Mouse (Mus musculus) small intestine, adult 2 months (tissue): ENCODE measurements around the gene Zdhhc17. TPM values are rescaled to one million over a fixed set of nuclear protein-coding genes. Genes with fewer than 3 reads are reported as not detected.

ENCODE experiments used
- H3K27ac ChIP-seq: fragments of 200-500 bp; 2 replicates; pipeline ENCODE4 v1.5.1; 2012; ENCODE audit warnings: low read depth, low read length, control low read depth, inconsistent platforms; ENCODE audit not compliant: insufficient read depth
- H3K27me3 ChIP-seq: fragments of 200-500 bp; 2 replicates; pipeline ENCODE4 v1.6.1; 2012; ENCODE audit warnings: mild to moderate bottlenecking, moderate library complexity, low read length, inconsistent platforms; ENCODE audit not compliant: control insufficient read depth, insufficient read depth
- H3K36me3 ChIP-seq: fragments of 200-500 bp; 2 replicates; pipeline ENCODE4 v1.6.1; 2012; ENCODE audit warnings: mild to moderate bottlenecking, low read length, control low read depth, inconsistent platforms; ENCODE audit not compliant: control insufficient read depth, insufficient read depth
- H3K4me1 ChIP-seq: fragments of 200-500 bp; 2 replicates; pipeline ENCODE4 v1.6.1; 2012; ENCODE audit warnings: low read length, inconsistent platforms, mixed read lengths; ENCODE audit not compliant: control insufficient read depth, insufficient read depth, insufficient read length
- H3K4me3 ChIP-seq: fragments of 200-500 bp; 2 replicates; pipeline ENCODE4 v1.5.1; 2012; ENCODE audit warnings: low read depth, mild to moderate bottlenecking, control low read depth, inconsistent platforms, low read length, moderate library complexity
- CTCF ChIP-seq: fragments of 200-500 bp; IDR thresholded peaks from 2 replicates; pipeline ENCODE4 v1.5.1; 2012; ENCODE audit warnings: low read depth, mild to moderate bottlenecking, control low read depth, inconsistent platforms, low read length, moderate library complexity, mixed read lengths; ENCODE audit not compliant: insufficient replicate concordance, insufficient read length; ENCODE audit errors: extremely low read depth
- POLR2A ChIP-seq: fragments of 200-500 bp; IDR thresholded peaks from 2 replicates; pipeline ENCODE4 v1.6.1; 2012; ENCODE audit warnings: low read depth, mild to moderate bottlenecking, control low read depth, inconsistent platforms, low read length, moderate library complexity
- WGBS: fragments of 180-500 bp; shearing (Covaris S2); methylation state at CpG from one replicate; pipeline ENCODE4 v1.1.7; 2018; 5-methylcytosine and 5-hydroxymethylcytosine counted together
- polyA plus RNA-seq: library from polyadenylated mRNA; depleted of rRNA; stranded (reverse); fragments of >200 nt; gene quantifications from 2 replicates; pipeline ENCODE4 v1.2.3, GENCODE M21; 2012

Gene Zdhhc17
- polyA plus RNA-seq, 1 experiment, result 4.7 TPM

- no peaks in the 10 kb centered on the region; the same call in 1 of the 2 replicates for H3K4me1 ChIP-seq
- WGBS, result 78% methylated on average over 1 of the region's 1 CpGs
- TF ChIP-seq POLR2A (no peak), CTCF (no peak)
- H3K27ac ChIP-seq, result no peak overlapping the region
- H3K4me3 ChIP-seq, result no peak overlapping the region
- no peaks in the 10 kb centered on the region for H3K36me3 ChIP-seq
- H3K27me3 ChIP-seq, result no peaks in the 10 kb centered on the region
These were observed 26.9 kb upstream of the Zdhhc17 start for GRCm38 (mm10) chr10:111036851-111037250.

GRCm38 (mm10) chr10:111035134-111035533 lies 25.2 kb upstream of the Zdhhc17 start:
- Histone ChIP-seq H3K4me3 (no peak overlapping the region), H3K36me3 (no peaks in the 10 kb centered on the region), H3K4me1 (no peaks in the 10 kb centered on the region; the same call in 1 of the 2 replicates), H3K27me3 (no peaks in the 10 kb centered on the region), H3K27ac (no peak overlapping the region)
- TF ChIP-seq CTCF (no peak), POLR2A (no peak)
- 76% methylated on average over 1 of the region's 1 CpGs for WGBS

- TF ChIP-seq POLR2A (no peak), CTCF (no peak)
- Histone ChIP-seq H3K4me1 (no peaks in the 10 kb centered on the region), H3K4me3 (peak overlapping the region; percentile 47), H3K27me3 (no peaks in the 10 kb centered on the region), H3K36me3 (no peaks in the 10 kb centered on the region), H3K27ac (no peak overlapping the region)
- WGBS, result 26% methylated on average over 20 of the region's 20 CpGs
These were observed 21.8 kb upstream of the Zdhhc17 start for GRCm38 (mm10) chr10:111031511-111032365.

GRCm38 (mm10) chr10:111030845-111031244 lies 20.9 kb upstream of the Zdhhc17 start:
- Histone ChIP-seq H3K27ac (no peak overlapping the region), H3K4me3 (no peak overlapping the region), H3K27me3 (no peaks in the 10 kb centered on the region), H3K4me1 (no peaks in the 10 kb centered on the region), H3K36me3 (no peaks in the 10 kb centered on the region)
- WGBS, result 87% methylated on average over 2 of the region's 2 CpGs
- TF ChIP-seq POLR2A (no peak), CTCF (no peak)

- WGBS, result 84% methylated on average over 6 of the region's 6 CpGs
These were observed 16.2 kb upstream of the Zdhhc17 start for GRCm38 (mm10) chr10:111026106-111026505.

GRCm38 (mm10) chr10:111024746-111025145 lies 14.8 kb upstream of the Zdhhc17 start:
- TF ChIP-seq CTCF, result no peak
- TF ChIP-seq POLR2A, result no peak
- Histone ChIP-seq H3K4me1 (no peaks in the 10 kb centered on the region), H3K27me3 (no peaks in the 10 kb centered on the region), H3K27ac (no peak overlapping the region), H3K36me3 (no peaks in the 10 kb centered on the region), H3K4me3 (no peak overlapping the region)
- 44% methylated on average over 4 of the region's 4 CpGs for WGBS

More at GRCm38 (mm10) chr10:111026106-111026505, 16.2 kb upstream of the Zdhhc17 start:
- Histone ChIP-seq H3K36me3 (no peaks in the 10 kb centered on the region), H3K27ac (no peak overlapping the region), H3K27me3 (no peaks in the 10 kb centered on the region), H3K4me1 (no peaks in the 10 kb centered on the region), H3K4me3 (no peak overlapping the region)
- no peak for TF ChIP-seq CTCF
- no peak for TF ChIP-seq POLR2A

GRCm38 (mm10) chr10:111014476-111014875 lies 4.5 kb upstream of the Zdhhc17 start:
- WGBS, result 86% methylated on average over 17 of the region's 17 CpGs
- Histone ChIP-seq H3K36me3 (no peaks in the 10 kb centered on the region), H3K4me1 (peaks cover 6% of the 10 kb centered on the region; the same call in 1 of the 2 replicates), H3K27ac (no peak overlapping the region), H3K27me3 (no peaks in the 10 kb centered on the region), H3K4me3 (no peak overlapping the region)
- no peak for TF ChIP-seq CTCF
- TF ChIP-seq POLR2A, result no peak
